Mouse (Mus musculus) stomach, postnatal 0 days (tissue): ENCODE measurements around the gene Lrrc2.

ENCODE experiments used
- CTCF ChIP-seq: IDR thresholded peaks from 2 replicates; pipeline ENCODE4 v1.5.1; 2016; ENCODE audit warnings: antibody characterized with exemption, low read depth, mild to moderate bottlenecking, moderate library complexity
- EP300 ChIP-seq: optimal IDR thresholded peaks from 2 replicates; pipeline ENCODE3; 2016; ENCODE audit warnings: antibody characterized with exemption

GRCm38 (mm10) chr9:110954681-110955445 is 3.5 kb downstream of the Lrrc2 start:
- TF ChIP-seq CTCF: no peak
- no peak for TF ChIP-seq EP300
